Mouse (Mus musculus) midbrain, embryonic 11.5 days (tissue): ENCODE results near the gene Fancl. TPM values are rescaled to one million over a fixed set of nuclear protein-coding genes. Genes with fewer than 3 reads are reported as not detected.
"Not testable (repeated sequence)": the region's sequence is repeated elsewhere in the genome, so short reads cannot be mapped to it uniquely, and the experiment has no call there.

Experiments used
- ATAC-seq: fragments of 200-750 bp; cut with Nextera tagmentation; 2 replicates; pipeline ENCODE4 v1.8.0; 2017; ENCODE audit warnings: moderate TSS enrichment, moderate library complexity; ENCODE audit not compliant: low FRiP score
- DNase-seq: peaks from one replicate; pipeline ENCODE4 v3.0.0; 2015; ENCODE audit warnings: low spot score; ENCODE audit errors: missing footprints
- H3K27ac ChIP-seq: fragments of 300-500 bp; sonication (generic); 2 replicates; pipeline ENCODE4 v1.5.1; 2014; ENCODE audit warnings: low read depth, low read length
- H3K27me3 ChIP-seq: fragments of 300-500 bp; sonication (generic); 2 replicates; pipeline ENCODE4 v1.6.1; 2014; ENCODE audit warnings: mild to moderate bottlenecking, low read length, moderate library complexity, mixed read lengths; ENCODE audit not compliant: control insufficient read depth, insufficient read depth
- H3K36me3 ChIP-seq: fragments of 300-500 bp; sonication (generic); 2 replicates; pipeline ENCODE4 v1.6.1; 2014; ENCODE audit warnings: mild to moderate bottlenecking, low read length, moderate library complexity, mixed read lengths; ENCODE audit not compliant: control insufficient read depth, insufficient read depth
- H3K4me1 ChIP-seq: fragments of 300-500 bp; sonication (generic); 2 replicates; pipeline ENCODE4 v1.6.1; 2014; ENCODE audit warnings: low read length; ENCODE audit not compliant: control insufficient read depth, insufficient read depth
- H3K4me2 ChIP-seq: fragments of 300-500 bp; sonication (generic); 2 replicates; pipeline ENCODE4 v1.6.1; 2014; ENCODE audit warnings: mild to moderate bottlenecking, moderate library complexity
- H3K4me3 ChIP-seq: fragments of 300-500 bp; sonication (generic); 2 replicates; pipeline ENCODE4 v1.5.1; 2014; ENCODE audit warnings: low read depth, low read length
- H3K9ac ChIP-seq: fragments of 300-500 bp; sonication (generic); 2 replicates; pipeline ENCODE4 v1.6.1; 2014; ENCODE audit warnings: low read length
- H3K9me3 ChIP-seq: fragments of 300-500 bp; sonication (generic); 2 replicates; pipeline ENCODE4 v1.6.1; 2016; ENCODE audit warnings: low read length; ENCODE audit not compliant: control insufficient read depth
- WGBS: fragments of 180-500 bp; shearing (Covaris S2); extraction: QIAGEN DNeasy Blood & Tissue Kit; methylation state at CpG from one replicate; pipeline ENCODE4 v1.1.7; 2014; 5-methylcytosine and 5-hydroxymethylcytosine counted together
- polyA plus RNA-seq: library from polyadenylated mRNA; unstranded; fragments of >200 nt; fragmentation: Nextera tagmentation; extraction: Ambion mirVana; gene quantifications from 2 replicates; pipeline ENCODE4 v1.2.1, GENCODE M21; 2014

The Fancl gene
- 34.7 and 37.6 TPM in 2 replicates for polyA plus RNA-seq

- peak; percentile 66 for DNase-seq
- Histone ChIP-seq H3K27me3 (no peaks in the 10 kb centered on the region), H3K4me2 (peak within 1 kb of the TSS; percentile 45), H3K4me3 (peak within 1 kb of the TSS; percentile 61), H3K36me3 (no peaks in the 10 kb centered on the region), H3K9ac (peak within 1 kb of the TSS; percentile 85), H3K4me1 (no peaks in the 10 kb centered on the region), H3K9me3 (no peaks in the 10 kb centered on the region), H3K27ac (no peak within 1 kb of the TSS)
- no peak for ATAC-seq
- WGBS, result 96% methylated on average over 2 of the region's 2 CpGs
Observed at GRCm38 (mm10) chr11:26385971-26386370, at the start of gene Fancl. Gene Fancl, plus strand, starts transcription at chr11:26386135.

DNA sequence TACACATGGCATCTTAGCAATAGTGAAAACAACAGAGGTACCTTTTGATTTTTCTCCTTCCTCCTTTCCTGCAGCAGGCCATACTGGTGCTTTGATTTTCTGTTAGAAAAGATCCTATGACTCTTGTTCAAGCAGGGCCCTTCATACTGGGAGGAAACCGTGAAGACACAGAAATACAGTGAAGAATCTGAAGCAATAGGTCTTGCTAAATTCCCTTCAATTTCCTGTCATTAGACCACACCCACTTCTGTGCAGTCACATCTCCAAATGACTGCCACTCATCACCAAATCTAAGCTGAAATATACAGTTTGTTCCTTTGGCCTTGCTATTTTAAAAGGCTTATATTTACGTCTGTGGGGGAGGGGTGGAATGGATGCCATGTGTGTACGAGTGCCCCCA, 49.1 kb upstream of the Fancl start:
- ATAC-seq, result no peak
- Histone ChIP-seq H3K9me3 (no peaks in the 10 kb centered on the region), H3K27ac (no peak overlapping the region), H3K4me2 (no peak overlapping the region), H3K4me3 (no peak overlapping the region), H3K9ac (no peak overlapping the region), H3K4me1 (no peaks in the 10 kb centered on the region), H3K36me3 (no peaks in the 10 kb centered on the region), H3K27me3 (no peaks in the 10 kb centered on the region)
- no peak for DNase-seq
- WGBS, result 83% methylated on average over 3 of the region's 3 CpGs

DNA sequence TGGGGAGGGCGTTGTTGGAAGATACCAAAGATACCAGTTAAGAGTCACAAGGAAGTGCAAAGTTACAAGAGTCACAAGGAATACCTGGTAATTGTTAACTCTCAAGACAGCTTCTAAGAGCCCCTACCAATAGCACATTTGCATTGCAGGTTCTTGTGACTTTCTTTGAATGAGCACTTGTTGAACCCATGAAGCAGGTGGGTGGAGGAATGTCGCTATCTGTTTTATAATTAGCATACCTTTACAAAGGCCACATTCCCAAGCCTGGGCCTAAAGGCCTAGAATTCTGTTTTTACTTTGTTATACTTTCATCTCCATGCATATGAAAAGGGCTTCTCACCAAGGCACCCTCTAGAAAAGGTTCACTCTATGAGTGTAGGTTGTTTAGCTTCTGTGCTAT, 15.8 kb upstream of the Fancl start:
- H3K36me3 ChIP-seq, H3K9ac ChIP-seq, H3K4me1 ChIP-seq, H3K27me3 ChIP-seq, H3K4me2 ChIP-seq, DNase-seq, H3K27ac ChIP-seq, ATAC-seq, H3K9me3 ChIP-seq, H3K4me3 ChIP-seq: not testable (repeated sequence)
- WGBS, result 80% methylated on average over 2 of the region's 2 CpGs

GRCm38 (mm10) chr11:26371980-26372379, 14.0 kb upstream of the Fancl start:
- not testable (repeated sequence) for H3K36me3 ChIP-seq, H3K4me2 ChIP-seq, H3K4me1 ChIP-seq, H3K27ac ChIP-seq, H3K9ac ChIP-seq, H3K4me3 ChIP-seq, DNase-seq, ATAC-seq, H3K9me3 ChIP-seq, H3K27me3 ChIP-seq
- 12% methylated on average over 1 of the region's 1 CpGs for WGBS

DNA sequence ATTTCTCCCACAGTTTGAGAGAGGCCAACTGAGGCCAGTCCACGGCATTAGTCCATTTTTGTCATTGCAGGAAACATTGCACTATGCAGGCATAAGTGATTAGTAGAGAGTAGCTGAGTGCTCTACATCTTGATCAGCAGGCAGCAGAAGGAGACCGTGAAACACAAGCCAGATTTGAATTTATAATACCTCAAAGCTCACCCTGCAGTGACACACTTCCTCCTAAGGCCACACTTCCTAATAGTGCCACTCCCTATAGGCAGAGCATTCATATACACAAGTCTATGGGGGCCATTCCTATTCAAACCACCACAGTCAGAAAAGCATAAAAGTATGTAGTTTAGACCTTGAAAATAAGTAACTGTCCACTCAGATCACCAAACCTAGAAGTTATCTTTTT, 11.8 kb upstream of the Fancl start:
- Histone ChIP-seq H3K27ac (no peak overlapping the region), H3K4me2 (no peak overlapping the region), H3K9me3 (no peaks in the 10 kb centered on the region), H3K27me3 (no peaks in the 10 kb centered on the region), H3K4me3 (no peak overlapping the region), H3K4me1 (no peaks in the 10 kb centered on the region), H3K9ac (no peak overlapping the region), H3K36me3 (no peaks in the 10 kb centered on the region)
- no peak for ATAC-seq
- no peak for DNase-seq
- 90% methylated on average over 2 of the region's 2 CpGs for WGBS

- H3K4me2 ChIP-seq, result no peak overlapping the region
- H3K9me3 ChIP-seq, result no peaks in the 10 kb centered on the region
- H3K4me1 ChIP-seq, result no peaks in the 10 kb centered on the region
- ATAC-seq (no peak), DNase-seq (peak; percentile 49)
- no peaks in the 10 kb centered on the region for H3K36me3 ChIP-seq
- no peaks in the 10 kb centered on the region for H3K27me3 ChIP-seq
- H3K9ac ChIP-seq, result no peak overlapping the region
- WGBS, result 90% methylated on average over 2 of the region's 2 CpGs
- no peak overlapping the region for H3K4me3 ChIP-seq
- H3K27ac ChIP-seq, result no peak overlapping the region
Observed at GRCm38 (mm10) chr11:26378074-26378473, 7.9 kb upstream of the Fancl start.

DNA sequence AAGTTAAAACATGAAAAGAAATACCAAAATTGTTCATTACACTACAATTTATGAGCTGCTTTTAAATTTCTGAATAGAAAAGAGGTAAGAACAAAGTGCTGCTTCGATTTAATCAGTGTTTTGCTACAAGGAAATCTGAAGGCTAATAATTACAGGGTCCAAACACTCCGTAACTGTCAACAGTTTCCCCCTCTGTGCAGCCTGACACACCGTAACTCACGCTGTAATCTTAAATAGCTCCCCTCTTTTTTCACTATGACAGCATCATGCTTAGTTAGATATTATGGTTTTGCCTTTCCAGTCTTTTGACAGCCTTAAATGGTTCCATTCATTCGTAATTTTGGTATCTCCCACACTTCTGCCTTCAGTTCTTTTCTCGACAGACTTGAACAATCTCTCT, 4.4 kb upstream of the Fancl start:
- Histone ChIP-seq H3K27me3 (no peaks in the 10 kb centered on the region), H3K9ac (no peak overlapping the region), H3K4me3 (no peak overlapping the region), H3K4me2 (no peak overlapping the region), H3K4me1 (no peaks in the 10 kb centered on the region), H3K9me3 (no peaks in the 10 kb centered on the region), H3K27ac (no peak overlapping the region), H3K36me3 (no peaks in the 10 kb centered on the region)
- ATAC-seq, result no peak
- 85% methylated on average over 6 of the region's 6 CpGs for WGBS
- no peak for DNase-seq

- no peaks in the 10 kb centered on the region for H3K27me3 ChIP-seq
- H3K36me3 ChIP-seq, result no peaks in the 10 kb centered on the region
- no peak overlapping the region for H3K27ac ChIP-seq
- H3K4me2 ChIP-seq, result peak overlapping the region; percentile 45
- H3K9ac ChIP-seq, result peak overlapping the region; percentile 85
- H3K4me3 ChIP-seq, result peak overlapping the region; percentile 61
- no peaks in the 10 kb centered on the region for H3K9me3 ChIP-seq
- DNase-seq, result no peak
- peak; percentile 28; the same call in 1 of the 2 replicates for ATAC-seq
- H3K4me1 ChIP-seq, result no peaks in the 10 kb centered on the region
- 71% methylated on average over 2 of the region's 2 CpGs for WGBS
Observed at GRCm38 (mm10) chr11:26386678-26387077, 743 bp downstream of the Fancl start.

DNA sequence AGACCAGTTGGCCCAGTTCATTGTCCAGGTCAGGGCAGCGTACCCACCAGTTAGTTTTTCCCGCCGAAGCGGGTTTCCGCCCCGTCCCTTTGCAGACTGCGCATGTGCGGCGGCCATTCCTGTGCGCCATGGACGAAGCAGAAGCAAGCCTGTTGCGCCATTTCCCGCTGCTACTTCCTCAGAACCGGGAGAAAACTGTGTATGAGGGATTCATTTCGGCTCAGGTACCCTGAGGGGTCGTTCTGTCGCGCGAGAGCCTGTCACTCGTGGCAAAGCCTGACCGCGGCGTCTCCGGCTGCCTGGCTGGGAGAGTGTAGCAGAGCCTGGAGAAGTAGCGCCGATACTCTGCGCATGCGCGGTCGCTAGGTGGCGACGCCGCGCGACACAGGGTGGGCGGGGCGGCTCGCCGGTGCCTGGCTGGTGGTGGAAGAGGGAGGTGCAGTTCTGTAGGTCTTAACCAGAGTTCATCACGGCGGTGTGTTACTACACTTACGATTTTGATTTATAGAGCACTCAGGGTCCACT, 1.2 kb downstream of the Fancl start:
- Histone ChIP-seq H3K9me3 (no peaks in the 10 kb centered on the region), H3K27me3 (no peaks in the 10 kb centered on the region), H3K9ac (peak overlapping the region; percentile 85), H3K4me3 (peak overlapping the region; percentile 61), H3K27ac (no peak overlapping the region; the same call in 1 of the 2 replicates), H3K36me3 (no peaks in the 10 kb centered on the region), H3K4me1 (no peaks in the 10 kb centered on the region), H3K4me2 (peak overlapping the region; percentile 45)
- ATAC-seq (peak; percentile 100), DNase-seq (peak; percentile 100)
- WGBS, result under 1% methylated on average over 42 of the region's 42 CpGs
